Mouse (Mus musculus): Measurements from ENCODE around the gene Gal3st2c.
A peak's percentile ranks its signal among the peaks of the same experiment; 100 is the strongest.
"Not testable (repeated sequence)": the region's sequence is repeated elsewhere in the genome, so short reads cannot be mapped to it uniquely, and the experiment has no call there.

The Gal3st2c gene

GRCm38 (mm10) chr1:93990209-93990608 is at the start of gene Gal3st2c:
Gene Gal3st2c, plus strand, starts transcription at chr1:93990509.
- DNase-seq (ENCODE audit: low spot score in 2 of 2): not testable (repeated sequence)

- DNase-seq (ENCODE audit: low spot score in 2 of 2): not testable (repeated sequence)
These were observed 41.2 kb upstream of the Gal3st2c start for GRCm38 (mm10) chr1:93949087-93949486.

- not testable (repeated sequence) for DNase-seq (ENCODE audit: low spot score in 2 of 2)
These were observed 23.8 kb upstream of the Gal3st2c start for GRCm38 (mm10) chr1:93966489-93966888.

GRCm38 (mm10) chr1:93970380-93970779 is 19.9 kb upstream of the Gal3st2c start:
- DNase-seq (ENCODE audit: low spot score in 2 of 2): not testable (repeated sequence)

- not testable (repeated sequence) for DNase-seq (ENCODE audit: low spot score in 2 of 2)
These were observed 19.5 kb upstream of the Gal3st2c start for GRCm38 (mm10) chr1:93970797-93971196.

GRCm38 (mm10) chr1:93975764-93976163 is 14.5 kb upstream of the Gal3st2c start:
- not testable (repeated sequence) for DNase-seq (ENCODE audit: low spot score in 2 of 2)

GRCm38 (mm10) chr1:93978287-93978686 is 12.0 kb upstream of the Gal3st2c start:
- DNase-seq (ENCODE audit: low spot score in 2 of 2): not testable (repeated sequence)

GRCm38 (mm10) chr1:93980932-93981331 is 9.4 kb upstream of the Gal3st2c start:
- not testable (repeated sequence) for DNase-seq (ENCODE audit: low spot score in 2 of 2)

- DNase-seq (ENCODE audit: low spot score in 2 of 2): no peak
These were observed 4.1 kb upstream of the Gal3st2c start for GRCm38 (mm10) chr1:93986167-93986566.

- DNase-seq (ENCODE audit: low spot score in 2 of 2): no peak
These were observed 1.5 kb upstream of the Gal3st2c start for GRCm38 (mm10) chr1:93988786-93989185.

GRCm38 (mm10) chr1:93991068-93991467 is 759 bp downstream of the Gal3st2c start:
- not testable (repeated sequence) for DNase-seq (ENCODE audit: low spot score in 2 of 2)

- DNase-seq (ENCODE audit: low spot score in 2 of 2): not testable (repeated sequence)
These were observed 1.2 kb downstream of the Gal3st2c start for GRCm38 (mm10) chr1:93991491-93991890.

- DNase-seq (ENCODE audit: low spot score in 2 of 2): no peak
These were observed 10.7 kb downstream of the Gal3st2c start for GRCm38 (mm10) chr1:94001023-94001422.

- not testable (repeated sequence) for DNase-seq (ENCODE audit: low spot score in 2 of 2)
These were observed 15.7 kb downstream of the Gal3st2c start for GRCm38 (mm10) chr1:94005954-94006506.

GRCm38 (mm10) chr1:94008826-94009225 is 18.5 kb downstream of the Gal3st2c start:
- DNase-seq (ENCODE audit: low spot score in 2 of 2): not testable (repeated sequence)

GRCm38 (mm10) chr1:94011643-94012042 is 21.3 kb downstream of the Gal3st2c start:
- no peak for DNase-seq (ENCODE audit: low spot score in 2 of 2)

- DNase-seq (ENCODE audit: low spot score in 2 of 2): no peak
These were observed 29.8 kb downstream of the Gal3st2c start, which contains the start of gene Neu4 for GRCm38 (mm10) chr1:94020151-94020550. Gene Neu4, plus strand, starts transcription at chr1:94020451.

- DNase-seq (ENCODE audit: low spot score in 2 of 2): no peak
These were observed 37.3 kb downstream of the Gal3st2c start for GRCm38 (mm10) chr1:94027506-94028108.

GRCm38 (mm10) chr1:94028741-94029140 is 38.4 kb downstream of the Gal3st2c start:
- DNase-seq (ENCODE audit: low spot score in 2 of 2): no peak

GRCm38 (mm10) chr1:94033075-94033602 is 42.8 kb downstream of the Gal3st2c start:
- DNase-seq (ENCODE audit: low spot score in 2 of 2): no peak

- peak; percentile 61 to 71 for DNase-seq (ENCODE audit: low spot score in 2 of 2)
These were observed 44.9 kb downstream of the Gal3st2c start for GRCm38 (mm10) chr1:94034984-94035743.

GRCm38 (mm10) chr1:94040391-94040790 is 50.1 kb downstream of the Gal3st2c start:
- DNase-seq (ENCODE audit: low spot score in 2 of 2): no peak

Measured in urinary bladder, postnatal 36 days (tissue).